Mouse (Mus musculus): Measurements from ENCODE around the gene T2. TPM values are rescaled to one million over a fixed set of nuclear protein-coding genes. Genes with fewer than 3 reads are reported as not detected.
"Not testable (repeated sequence)": the region's sequence is repeated elsewhere in the genome, so short reads cannot be mapped to it uniquely, and the experiment has no call there.

T2 gene
- total RNA-seq, 1 experiment from 2014 or later, result not detected

GRCm38 (mm10) chr17:8360876-8361275 is 5.1 kb downstream of the T2 start:
- ATAC-seq (replicated peaks; ENCODE audit: insufficient number of reproducible peaks, low FRiP score, low TSS enrichment, poor library complexity, severe bottlenecking), result no peak

- ATAC-seq (replicated peaks; ENCODE audit: insufficient number of reproducible peaks, low FRiP score, low TSS enrichment, poor library complexity, severe bottlenecking), result no peak
Measured at GRCm38 (mm10) chr17:8361281-8362103, 5.7 kb downstream of the T2 start.

- no peak for ATAC-seq (replicated peaks; ENCODE audit: insufficient number of reproducible peaks, low FRiP score, low TSS enrichment, poor library complexity, severe bottlenecking)
Measured at GRCm38 (mm10) chr17:8367514-8368480, 12.0 kb downstream of the T2 start.

- ATAC-seq (replicated peaks; ENCODE audit: insufficient number of reproducible peaks, low FRiP score, low TSS enrichment, poor library complexity, severe bottlenecking), result no peak
Measured at GRCm38 (mm10) chr17:8368570-8368969, 12.8 kb downstream of the T2 start.

GRCm38 (mm10) chr17:8369171-8369570 is 13.4 kb downstream of the T2 start:
- no peak for ATAC-seq (replicated peaks; ENCODE audit: insufficient number of reproducible peaks, low FRiP score, low TSS enrichment, poor library complexity, severe bottlenecking)

- ATAC-seq (replicated peaks; ENCODE audit: insufficient number of reproducible peaks, low FRiP score, low TSS enrichment, poor library complexity, severe bottlenecking), result no peak
Measured at GRCm38 (mm10) chr17:8370634-8371229, 14.9 kb downstream of the T2 start.

- ATAC-seq (replicated peaks; ENCODE audit: insufficient number of reproducible peaks, low FRiP score, low TSS enrichment, poor library complexity, severe bottlenecking), result peak; percentile 36; the same call in 1 of the 2 replicates
Measured at GRCm38 (mm10) chr17:8371834-8372233, 16.0 kb downstream of the T2 start.

GRCm38 (mm10) chr17:8372286-8373046 is 16.7 kb downstream of the T2 start:
- peak; percentile 66 for ATAC-seq (replicated peaks; ENCODE audit: insufficient number of reproducible peaks, low FRiP score, low TSS enrichment, poor library complexity, severe bottlenecking)

GRCm38 (mm10) chr17:8377298-8377697 is 21.5 kb downstream of the T2 start:
- no peak for ATAC-seq (replicated peaks; ENCODE audit: insufficient number of reproducible peaks, low FRiP score, low TSS enrichment, poor library complexity, severe bottlenecking)

GRCm38 (mm10) chr17:8385441-8385840 is 29.6 kb downstream of the T2 start:
- ATAC-seq (replicated peaks; ENCODE audit: insufficient number of reproducible peaks, low FRiP score, low TSS enrichment, poor library complexity, severe bottlenecking), result no peak

- ATAC-seq (replicated peaks; ENCODE audit: insufficient number of reproducible peaks, low FRiP score, low TSS enrichment, poor library complexity, severe bottlenecking), result no peak
Measured at GRCm38 (mm10) chr17:8388463-8388862, 32.7 kb downstream of the T2 start.

GRCm38 (mm10) chr17:8388990-8389789 is 33.4 kb downstream of the T2 start:
- ATAC-seq (replicated peaks; ENCODE audit: insufficient number of reproducible peaks, low FRiP score, low TSS enrichment, poor library complexity, severe bottlenecking), result no peak

- no peak for ATAC-seq (replicated peaks; ENCODE audit: insufficient number of reproducible peaks, low FRiP score, low TSS enrichment, poor library complexity, severe bottlenecking)
Measured at GRCm38 (mm10) chr17:8389790-8390095, 34.0 kb downstream of the T2 start.

GRCm38 (mm10) chr17:8390487-8390886 is 34.7 kb downstream of the T2 start:
- no peak for ATAC-seq (replicated peaks; ENCODE audit: insufficient number of reproducible peaks, low FRiP score, low TSS enrichment, poor library complexity, severe bottlenecking)

- ATAC-seq (replicated peaks; ENCODE audit: insufficient number of reproducible peaks, low FRiP score, low TSS enrichment, poor library complexity, severe bottlenecking), result no peak
Measured at GRCm38 (mm10) chr17:8396371-8396770, 40.6 kb downstream of the T2 start.

- no peak for ATAC-seq (replicated peaks; ENCODE audit: insufficient number of reproducible peaks, low FRiP score, low TSS enrichment, poor library complexity, severe bottlenecking)
Measured at GRCm38 (mm10) chr17:8397946-8398345, 42.2 kb downstream of the T2 start.

- not testable (repeated sequence) for ATAC-seq (replicated peaks; ENCODE audit: insufficient number of reproducible peaks, low FRiP score, low TSS enrichment, poor library complexity, severe bottlenecking)
Measured at GRCm38 (mm10) chr17:8403932-8404331, 48.1 kb downstream of the T2 start.

- ATAC-seq (replicated peaks; ENCODE audit: insufficient number of reproducible peaks, low FRiP score, low TSS enrichment, poor library complexity, severe bottlenecking), result no peak
Measured at GRCm38 (mm10) chr17:8406285-8406684, 50.5 kb downstream of the T2 start.
